Mouse (Mus musculus): ENCODE data around the gene Tff3. TPM values are rescaled to one million over a fixed set of nuclear protein-coding genes. Genes with fewer than 3 reads are reported as not detected.
A peak's percentile ranks its signal among the peaks of the same experiment; 100 is the strongest.

Tff3 gene
- total RNA-seq, 2 experiments from 2014 or later: not detected

- DNase-seq (ENCODE audit: low spot score): no peak
Observed at GRCm38 (mm10) chr17:31125548-31126266, 3.7 kb downstream of the Tff3 start.

DNA sequence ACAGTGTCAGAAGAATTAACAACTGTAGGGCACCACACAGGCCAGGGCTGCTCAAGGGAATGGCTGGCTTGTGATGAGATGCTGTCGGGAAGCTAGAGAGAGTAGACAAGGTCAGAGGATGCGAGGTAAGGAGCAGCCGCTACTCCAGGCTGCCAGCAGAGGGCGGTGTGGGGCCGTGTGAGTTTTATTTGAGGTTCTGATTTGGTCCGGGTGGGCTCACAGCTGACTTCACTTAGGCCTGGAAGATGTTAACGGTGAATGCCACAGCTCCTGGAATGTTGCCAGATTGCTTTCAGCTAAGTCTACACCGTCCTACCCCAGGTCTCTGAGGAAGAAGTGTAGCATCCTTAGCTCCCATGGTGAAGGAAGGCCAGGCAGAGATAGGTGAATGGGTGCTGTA is 7.5 kb downstream of the Tff3 start:
- peak; percentile 7 for DNase-seq (ENCODE audit: low spot score)

DNA sequence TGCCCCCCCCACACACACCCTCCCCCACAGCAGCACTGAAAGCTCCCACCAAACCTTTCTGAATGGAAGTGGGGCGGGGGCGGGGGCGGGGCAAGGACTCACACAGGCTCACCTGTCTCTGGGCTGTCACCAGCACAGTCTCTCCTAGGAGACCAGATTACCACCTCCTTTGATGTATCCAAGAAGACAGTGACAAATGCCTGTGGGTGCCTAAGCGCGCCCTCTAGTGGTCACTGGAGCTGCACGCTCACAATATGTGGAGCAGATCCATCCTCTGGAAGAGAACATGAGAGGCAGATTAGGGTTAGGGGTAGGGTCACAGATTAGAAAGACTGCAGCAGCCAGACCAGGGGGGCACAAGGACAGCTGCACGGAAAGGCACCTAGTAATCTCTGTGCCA is 10.0 kb downstream of the Tff3 start:
- DNase-seq (ENCODE audit: low spot score): peak; percentile 71

DNA sequence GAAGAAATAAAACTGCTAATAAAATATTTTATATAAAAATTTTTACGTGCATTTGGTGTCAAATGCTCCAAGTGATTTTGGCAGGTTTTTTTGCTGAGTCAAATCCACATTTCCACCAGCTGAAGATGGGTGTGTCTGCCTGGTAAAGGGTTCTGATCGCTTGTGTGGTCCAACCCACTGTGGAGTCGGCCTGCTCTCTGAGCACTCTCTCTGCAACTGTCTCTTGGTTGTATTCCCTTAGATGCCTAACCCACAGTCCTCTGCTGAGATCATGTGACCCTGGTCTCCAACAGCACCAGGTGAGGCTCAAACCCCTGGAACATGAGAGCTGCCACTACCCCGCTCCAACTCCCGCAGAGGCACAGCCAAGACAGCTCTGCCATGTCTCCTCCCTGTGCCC is 11.5 kb downstream of the Tff3 start:
- no peak for DNase-seq (ENCODE audit: low spot score)

DNA sequence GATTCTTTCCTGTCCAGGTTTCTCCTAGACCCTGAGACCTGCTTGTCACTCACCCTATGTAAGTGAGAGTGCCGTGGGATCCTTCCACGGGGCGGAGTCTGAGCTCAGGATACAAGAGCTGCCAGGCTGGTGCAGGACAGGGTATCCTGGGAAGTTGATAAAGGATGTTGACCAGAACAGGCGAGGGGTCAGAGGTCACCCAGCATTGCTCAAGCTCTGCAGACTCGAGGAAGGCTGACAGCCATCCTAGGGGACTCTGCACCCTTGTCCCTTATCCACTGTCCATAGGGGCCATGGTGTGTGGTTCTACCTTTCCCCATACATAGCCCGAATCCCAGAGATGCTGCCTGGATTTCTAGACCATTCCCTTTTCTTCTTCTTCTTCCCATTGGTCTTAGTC is 13.4 kb downstream of the Tff3 start:
- DNase-seq (ENCODE audit: low spot score): no peak

DNA sequence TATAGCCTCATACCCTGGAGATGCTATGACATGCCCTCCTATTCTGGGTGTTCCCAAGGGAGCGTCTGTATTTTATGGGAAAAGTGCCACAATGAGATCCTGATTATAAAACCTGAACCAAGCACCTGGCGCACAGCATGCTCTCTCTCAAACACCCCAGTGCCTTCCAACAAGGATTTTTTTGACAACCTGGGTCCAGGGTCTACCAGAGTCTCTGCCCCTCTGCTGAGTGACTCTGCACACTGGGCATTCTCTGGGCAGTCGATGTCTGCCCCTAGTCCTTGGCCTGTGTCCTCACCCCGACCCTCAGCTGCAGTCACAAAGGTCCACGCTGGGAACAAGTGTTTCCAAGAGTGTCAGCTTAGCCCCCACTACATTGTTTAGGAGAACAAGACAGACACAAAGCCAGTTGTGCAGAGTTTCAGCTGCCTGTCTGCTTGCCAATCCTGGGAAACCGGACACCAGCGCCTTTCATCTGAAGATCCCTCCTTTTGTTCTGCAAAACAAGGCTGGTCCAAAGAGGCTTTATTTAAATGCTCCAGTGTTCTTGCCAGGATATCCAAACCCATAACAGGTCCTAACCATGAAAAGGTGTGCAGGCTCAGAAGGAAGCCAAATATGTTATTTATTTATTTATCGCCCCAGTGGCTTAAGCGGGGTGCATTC is 16.1 kb downstream of the Tff3 start:
- DNase-seq (ENCODE audit: low spot score): no peak

GRCm38 (mm10) chr17:31108388-31108787 is 21.1 kb downstream of the Tff3 start:
- DNase-seq (ENCODE audit: low spot score): no peak

GRCm38 (mm10) chr17:31103823-31104222 is 25.6 kb downstream of the Tff3 start:
- DNase-seq (ENCODE audit: low spot score): no peak

GRCm38 (mm10) chr17:31103007-31103570 is 26.4 kb downstream of the Tff3 start:
- DNase-seq (ENCODE audit: low spot score): peak; percentile 14

DNA sequence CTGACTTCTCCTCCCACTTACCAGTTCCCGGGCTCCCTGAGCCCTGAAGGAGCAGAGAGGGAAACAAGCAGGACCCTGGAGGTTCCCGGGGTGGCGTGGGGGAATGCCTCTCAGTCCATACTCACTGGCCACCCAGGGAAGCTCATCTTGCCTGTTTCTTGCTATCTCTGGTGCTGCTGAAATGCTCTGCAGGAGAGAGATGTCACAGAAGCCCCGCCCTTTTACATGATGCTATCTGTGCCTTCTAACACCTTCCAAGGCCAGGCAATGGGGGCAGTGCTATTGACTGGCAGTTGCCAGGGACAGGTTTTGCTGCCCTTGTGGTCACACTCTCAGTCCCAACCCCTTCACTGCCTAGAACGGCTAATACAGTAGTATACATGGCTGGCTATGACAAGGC is 30.7 kb downstream of the Tff3 start:
- no peak for DNase-seq (ENCODE audit: low spot score)

GRCm38 (mm10) chr17:31096893-31097292 is 32.6 kb downstream of the Tff3 start:
- DNase-seq (ENCODE audit: low spot score): no peak

DNA sequence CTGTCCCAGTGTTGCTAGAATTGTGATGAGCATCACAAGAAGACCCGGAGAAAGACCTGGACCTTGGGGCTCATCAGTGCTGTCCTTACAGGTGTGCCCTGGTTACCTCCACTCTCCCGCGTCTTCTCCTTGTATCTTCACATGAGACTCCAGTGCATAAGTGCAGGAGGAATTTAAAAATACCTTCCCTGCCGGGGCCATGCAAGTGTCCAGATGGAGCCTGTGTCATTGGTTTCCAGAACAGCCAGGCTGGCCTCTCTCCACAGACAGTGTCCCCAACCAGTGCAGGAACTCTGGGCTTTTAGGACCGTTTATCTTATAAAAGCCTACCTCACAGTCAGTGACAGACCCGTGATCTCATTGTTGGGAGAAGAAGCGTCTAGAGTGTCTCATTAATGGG is 33.9 kb downstream of the Tff3 start:
- DNase-seq (ENCODE audit: low spot score): no peak

DNA sequence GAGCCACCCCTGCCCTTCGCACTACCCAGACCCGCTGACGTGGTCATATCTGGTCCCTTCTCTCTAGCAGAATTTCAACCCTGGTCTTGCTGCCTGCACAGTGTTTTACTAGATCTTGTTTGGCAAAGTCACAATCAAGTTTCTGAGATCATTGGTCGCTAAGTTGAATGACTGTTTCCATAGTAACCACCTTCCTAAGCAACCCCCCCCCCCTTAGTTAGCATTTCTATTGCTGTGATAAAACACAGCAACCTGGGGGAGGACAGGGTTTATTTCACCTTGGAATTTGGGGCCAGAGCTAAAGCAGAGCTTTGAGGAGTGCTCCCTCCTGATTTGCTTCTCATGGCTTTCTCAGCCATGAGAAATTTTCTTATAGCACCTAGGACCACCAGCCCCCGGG is 34.7 kb downstream of the Tff3 start:
- no peak for DNase-seq (ENCODE audit: low spot score)

GRCm38 (mm10) chr17:31091023-31091735 is 38.3 kb downstream of the Tff3 start:
- no peak for DNase-seq (ENCODE audit: low spot score)

DNA sequence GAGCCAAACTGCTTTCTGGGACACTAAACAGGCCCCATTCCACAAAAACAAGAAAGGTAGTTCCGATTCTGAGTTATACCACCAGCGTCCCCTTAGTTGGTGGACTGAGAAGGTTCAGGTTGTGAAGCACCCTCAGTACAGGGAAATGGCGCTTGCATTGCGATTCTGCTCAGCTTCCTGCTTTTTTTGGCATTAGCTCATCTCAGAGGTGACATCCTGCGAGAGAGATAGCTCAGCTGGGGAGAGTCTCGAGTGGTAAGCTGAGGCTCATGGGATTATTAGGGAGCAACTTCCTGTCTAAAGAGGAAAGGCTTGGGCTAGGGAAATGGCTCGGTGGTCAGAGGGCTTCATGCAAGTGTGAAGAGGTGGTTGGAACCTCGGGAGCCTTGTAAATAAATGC is 39.6 kb downstream of the Tff3 start:
- DNase-seq (ENCODE audit: low spot score): no peak

DNA sequence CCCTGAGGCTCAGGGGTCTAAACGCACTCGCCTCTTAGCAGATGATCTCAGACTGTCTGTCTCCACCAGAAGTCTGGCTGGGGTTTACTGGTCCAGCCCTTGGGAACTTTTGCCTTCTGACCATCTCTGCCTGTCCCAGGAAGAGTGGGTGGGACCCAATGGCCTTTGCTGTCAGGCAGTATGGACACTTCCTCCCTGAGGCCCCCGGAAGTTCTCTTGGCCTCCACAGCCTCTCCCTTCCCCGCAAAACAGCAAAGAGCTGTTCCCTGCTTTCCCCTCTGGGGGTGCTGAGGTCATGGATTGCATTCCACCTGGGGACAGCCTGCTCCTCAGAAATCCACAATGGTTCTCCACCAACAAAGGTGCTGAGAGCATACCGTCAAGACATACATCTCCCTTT is 40.7 kb downstream of the Tff3 start:
- no peak for DNase-seq (ENCODE audit: low spot score)

- no peak for DNase-seq (ENCODE audit: low spot score)
Observed at GRCm38 (mm10) chr17:31086196-31086595, 43.2 kb downstream of the Tff3 start.

GRCm38 (mm10) chr17:31085519-31085918 is 43.9 kb downstream of the Tff3 start:
- DNase-seq (ENCODE audit: low spot score): no peak

GRCm38 (mm10) chr17:31082296-31083078 is 47.0 kb downstream of the Tff3 start:
- no peak for DNase-seq (ENCODE audit: low spot score)

DNA sequence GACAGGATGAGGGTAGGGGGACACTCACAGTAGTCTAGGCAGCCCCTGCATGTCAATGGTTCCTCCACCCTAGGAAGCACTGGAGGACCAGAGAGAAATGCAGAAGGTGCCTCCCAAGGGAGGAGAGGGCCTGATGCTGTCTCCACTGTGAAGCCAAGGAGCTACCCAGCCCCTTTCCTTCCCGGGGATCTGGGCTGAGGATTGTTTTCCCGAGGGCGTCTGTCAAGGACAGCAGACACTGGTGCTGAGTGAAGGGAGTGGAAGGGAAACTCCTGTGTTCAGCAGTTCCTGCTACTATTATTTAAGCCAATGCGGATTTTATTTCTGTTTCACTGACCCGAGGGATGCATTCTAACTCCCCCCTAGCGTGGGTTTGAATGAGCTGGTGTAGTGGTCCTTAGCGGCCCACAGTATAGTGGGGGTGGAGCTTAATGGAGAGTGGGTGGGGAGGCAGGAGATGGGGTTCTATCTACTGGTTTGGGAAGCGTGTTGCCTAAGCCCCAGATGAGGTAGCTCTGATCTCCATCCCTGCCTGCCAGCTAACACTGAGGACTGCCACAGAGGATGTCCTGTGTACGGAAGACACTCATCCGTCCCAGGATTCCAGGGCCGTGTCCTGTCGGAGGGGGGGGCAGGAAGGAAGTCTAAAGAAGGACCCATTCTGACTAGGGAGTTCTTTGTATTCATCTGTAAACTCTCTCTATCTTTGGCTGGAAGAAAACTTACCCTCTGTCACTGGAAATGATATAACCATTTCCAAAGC is 50.2 kb downstream of the Tff3 start:
- DNase-seq (ENCODE audit: low spot score): no peak

DNA sequence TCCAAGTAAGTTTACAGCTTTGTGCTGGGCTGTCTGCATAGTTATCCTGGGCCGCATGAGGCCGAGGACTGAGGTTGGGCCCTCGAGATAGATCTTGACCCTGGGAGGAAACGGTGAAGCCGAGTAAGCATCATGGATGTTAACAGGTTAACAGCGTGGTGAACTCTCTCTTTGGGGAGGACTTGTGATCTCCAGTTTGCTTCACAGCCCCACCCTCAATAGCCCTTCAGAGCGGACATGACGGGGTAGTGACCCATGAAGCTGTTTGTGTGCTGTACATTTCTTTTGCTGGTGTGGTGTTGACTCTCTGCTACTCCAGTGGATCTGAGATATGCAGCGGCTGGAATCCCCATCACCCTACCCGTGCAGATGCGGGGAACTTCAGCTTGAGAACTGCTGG is 50.9 kb downstream of the Tff3 start:
- no peak for DNase-seq (ENCODE audit: low spot score)

Data from gastrocnemius, adult 18-20 months (tissue).